Mouse (Mus musculus) CH12.LX (cell line): ENCODE measurements around the gene Tmprss6.

Experiments used
- CTCF ChIP-seq, 2 experiments: IDR thresholded peaks in 1 of 2; conservative IDR thresholded peaks in 1 of 2; 2 replicates each; pipeline ENCODE4 v1.5.1; 2011 to 2012; ENCODE audit warnings: low read depth in 2 of 2, low read length in 2 of 2, improper control_type of control experiment in 1 of 2, inconsistent platforms in 1 of 2, mild to moderate bottlenecking in 1 of 2, moderate library complexity in 1 of 2
- EP300 ChIP-seq: IDR thresholded peaks from 2 replicates; pipeline ENCODE4 v1.6.1; 2011; ENCODE audit warnings: low read length, improper control_type of control experiment
- NRF1 ChIP-seq: IDR thresholded peaks from 2 replicates; pipeline ENCODE4 v1.6.1; 2014; ENCODE audit warnings: low read depth, mild to moderate bottlenecking, inconsistent platforms, low read length, improper control_type of control experiment, moderate library complexity
- TCF12 ChIP-seq: IDR thresholded peaks from 2 replicates; pipeline ENCODE4 v1.6.1; 2014; ENCODE audit warnings: low read depth, mild to moderate bottlenecking, inconsistent platforms, low read length, improper control_type of control experiment

DNA sequence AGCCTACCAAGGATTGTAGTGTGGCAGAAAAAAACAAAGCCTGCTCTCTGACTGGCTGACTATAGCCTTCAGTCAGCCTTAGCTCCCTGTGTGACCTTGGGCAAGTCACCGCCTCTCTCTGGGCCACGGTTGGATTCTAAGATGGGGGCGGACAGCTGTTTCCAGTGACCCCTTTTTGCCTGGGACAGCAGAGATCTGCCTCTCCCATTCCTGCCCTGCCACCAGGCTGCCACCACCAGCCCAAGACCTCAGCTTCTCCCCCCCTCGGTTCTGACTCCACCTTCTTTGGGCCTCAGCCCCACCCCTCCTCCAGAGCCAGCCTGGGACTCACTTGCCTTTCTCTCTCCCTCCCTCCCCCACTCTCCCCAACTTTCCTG lies 30.4 kb downstream of the Tmprss6 start:
- no peak for TF ChIP-seq CTCF (conservative IDR thresholded peaks at IDR 0.05 in 1 of 2, IDR thresholded peaks at IDR 0.05 in 1 of 2; ENCODE audit: low read depth in 2 of 2, low read length in 2 of 2)
- no peak for TF ChIP-seq EP300
- TF ChIP-seq NRF1: no peak
- TF ChIP-seq TCF12: no peak
